Mouse (Mus musculus) ES-Bruce4 (cell line): Measurements from ENCODE around the gene Sgca. TPM values are rescaled to one million over a fixed set of nuclear protein-coding genes. Genes with fewer than 3 reads are reported as not detected.

ENCODE experiments used
- H3K27ac ChIP-seq: 2 replicates; pipeline ENCODE4 v1.5.1; 2012; ENCODE audit warnings: low read length, inconsistent platforms; ENCODE audit not compliant: insufficient read depth
- H3K27me3 ChIP-seq: 2 replicates; pipeline ENCODE4 v1.6.1; 2012; ENCODE audit warnings: mild to moderate bottlenecking, low read length, inconsistent platforms; ENCODE audit not compliant: control insufficient read depth, poor library complexity, insufficient read depth, severe bottlenecking
- H3K36me3 ChIP-seq: 2 replicates; pipeline ENCODE4 v1.6.1; 2012; ENCODE audit warnings: inconsistent platforms, mild to moderate bottlenecking, low read length, moderate library complexity; ENCODE audit not compliant: control insufficient read depth, poor library complexity, insufficient read depth, severe bottlenecking
- H3K4me1 ChIP-seq: one replicate; pipeline ENCODE4 v1.8.1; 2011; ENCODE audit warnings: low read length; ENCODE audit not compliant: control insufficient read depth, insufficient read depth
- H3K4me3 ChIP-seq: 2 replicates; pipeline ENCODE4 v1.5.1; 2011; ENCODE audit warnings: low read depth, mild to moderate bottlenecking, low read length
- H3K9ac ChIP-seq: 2 replicates; pipeline ENCODE4 v1.6.1; 2012; ENCODE audit warnings: low read depth, mild to moderate bottlenecking, inconsistent platforms; ENCODE audit not compliant: poor library complexity, severe bottlenecking
- H3K9me3 ChIP-seq: replicated peaks from 2 replicates; pipeline ENCODE4 v1.6.1; 2012; ENCODE audit warnings: mild to moderate bottlenecking, low read length, inconsistent platforms; ENCODE audit not compliant: control insufficient read depth, poor library complexity, insufficient read depth, severe bottlenecking
- CTCF ChIP-seq: IDR thresholded peaks from one replicate; pipeline ENCODE4 v1.8.1; 2011; ENCODE audit warnings: low read depth, low read length
- EP300 ChIP-seq: IDR thresholded peaks from 2 replicates; pipeline ENCODE4 v1.6.1; 2011; ENCODE audit warnings: low read depth, low read length; ENCODE audit not compliant: insufficient read depth
- POLR2A ChIP-seq: IDR thresholded peaks from one replicate; pipeline ENCODE4 v1.8.1; 2011; ENCODE audit warnings: low read length; ENCODE audit not compliant: insufficient read depth
- polyA plus RNA-seq: library from polyadenylated mRNA; stranded (reverse); fragments of >200 nt; gene quantifications from 2 replicates; pipeline ENCODE4 v1.2.4, GENCODE M21; 2011; ENCODE audit warnings: low read depth; ENCODE audit not compliant: missing spikeins, insufficient read depth, insufficient read length

Sgca gene
- polyA plus RNA-seq, 1 experiment = not detected

DNA sequence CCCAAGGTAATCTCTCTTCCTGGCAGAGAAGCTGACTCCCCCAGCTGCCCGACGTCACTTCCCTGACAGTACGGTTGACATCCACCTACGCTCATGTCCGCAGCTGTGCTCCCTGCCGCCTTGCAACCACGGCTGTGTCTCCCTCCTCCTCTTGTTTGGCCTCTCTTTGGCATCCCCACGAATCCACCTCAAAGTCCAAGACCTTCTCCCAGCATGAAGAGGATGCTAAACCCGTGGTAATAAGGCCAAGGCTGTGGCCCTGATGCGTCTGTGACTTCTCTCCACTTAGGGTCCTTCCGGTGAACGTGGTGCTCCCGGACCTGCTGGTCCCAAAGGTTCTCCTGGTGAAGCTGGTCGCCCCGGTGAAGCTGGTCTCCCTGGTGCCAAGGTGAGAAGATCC lies 33.1 kb downstream of the Sgca start:
- Histone ChIP-seq H3K36me3 (no peaks in the 10 kb centered on the region), H3K9me3 (no peaks in the 10 kb centered on the region), H3K9ac (no peak overlapping the region), H3K27me3 (no peaks in the 10 kb centered on the region), H3K4me1 (no peaks in the 10 kb centered on the region), H3K27ac (no peak overlapping the region), H3K4me3 (no peak overlapping the region)
- no peak for TF ChIP-seq CTCF
- TF ChIP-seq POLR2A = no peak
- no peak for TF ChIP-seq EP300

DNA sequence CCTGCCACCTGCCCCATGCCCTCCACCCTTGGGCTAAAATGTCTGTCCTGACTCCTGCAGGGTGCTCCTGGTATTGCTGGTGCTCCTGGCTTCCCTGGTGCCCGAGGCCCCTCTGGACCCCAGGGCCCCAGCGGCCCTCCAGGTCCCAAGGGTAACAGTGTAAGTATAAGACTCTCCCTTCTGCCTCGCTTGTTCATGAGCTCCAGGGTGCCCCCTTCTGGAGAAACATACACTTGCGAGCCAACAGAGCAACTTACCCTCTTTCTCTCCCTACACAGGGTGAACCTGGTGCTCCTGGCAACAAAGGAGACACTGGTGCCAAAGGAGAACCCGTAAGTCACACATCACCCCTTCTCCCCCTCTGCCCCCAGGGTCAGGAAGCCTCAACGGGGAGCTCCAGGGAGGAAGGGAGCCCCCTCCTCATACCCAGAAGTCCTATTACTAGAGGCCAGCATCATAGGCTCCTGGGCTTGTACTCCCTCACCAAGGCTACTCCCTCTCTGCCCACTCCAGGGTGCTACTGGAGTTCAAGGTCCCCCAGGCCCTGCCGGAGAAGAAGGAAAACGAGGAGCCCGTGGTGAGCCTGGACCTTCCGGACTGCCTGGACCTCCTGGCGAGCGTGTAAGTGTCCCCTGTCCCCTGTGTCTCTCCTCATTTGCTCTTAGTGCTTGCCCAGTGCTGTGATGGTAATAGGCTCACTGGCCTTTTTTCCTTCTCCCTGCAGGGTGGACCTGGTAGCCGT lies 33.7 kb downstream of the Sgca start:
- Histone ChIP-seq H3K4me1 (peaks cover 2% of the 10 kb centered on the region), H3K36me3 (no peaks in the 10 kb centered on the region), H3K9me3 (no peaks in the 10 kb centered on the region), H3K27ac (no peak overlapping the region), H3K9ac (no peak overlapping the region), H3K27me3 (no peaks in the 10 kb centered on the region), H3K4me3 (no peak overlapping the region)
- no peak for TF ChIP-seq EP300
- TF ChIP-seq CTCF = peak; percentile 61

DNA sequence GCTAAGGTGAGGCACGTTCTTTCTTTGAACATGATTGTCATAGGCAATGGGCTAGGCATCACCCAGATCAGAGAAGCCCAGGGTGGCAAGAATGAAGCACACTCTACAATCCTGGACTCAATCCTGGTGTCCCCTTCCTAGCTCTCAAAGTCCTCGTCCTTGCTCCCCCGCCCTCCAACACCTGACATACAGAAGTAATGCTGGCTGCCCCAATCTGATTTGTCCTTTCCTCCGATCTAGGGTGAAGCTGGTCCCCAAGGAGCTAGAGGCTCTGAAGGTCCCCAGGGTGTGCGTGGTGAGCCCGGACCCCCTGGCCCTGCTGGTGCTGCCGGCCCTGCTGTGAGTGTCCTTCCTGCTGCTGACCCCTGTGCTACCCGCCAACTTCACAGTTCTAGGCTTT lies 34.4 kb downstream of the Sgca start:
- Histone ChIP-seq H3K36me3 (no peaks in the 10 kb centered on the region), H3K4me3 (no peak overlapping the region), H3K9me3 (no peaks in the 10 kb centered on the region), H3K27me3 (no peaks in the 10 kb centered on the region), H3K27ac (no peak overlapping the region), H3K4me1 (peaks cover 2% of the 10 kb centered on the region), H3K9ac (no peak overlapping the region)
- TF ChIP-seq POLR2A (no peak), EP300 (no peak), CTCF (no peak)

DNA sequence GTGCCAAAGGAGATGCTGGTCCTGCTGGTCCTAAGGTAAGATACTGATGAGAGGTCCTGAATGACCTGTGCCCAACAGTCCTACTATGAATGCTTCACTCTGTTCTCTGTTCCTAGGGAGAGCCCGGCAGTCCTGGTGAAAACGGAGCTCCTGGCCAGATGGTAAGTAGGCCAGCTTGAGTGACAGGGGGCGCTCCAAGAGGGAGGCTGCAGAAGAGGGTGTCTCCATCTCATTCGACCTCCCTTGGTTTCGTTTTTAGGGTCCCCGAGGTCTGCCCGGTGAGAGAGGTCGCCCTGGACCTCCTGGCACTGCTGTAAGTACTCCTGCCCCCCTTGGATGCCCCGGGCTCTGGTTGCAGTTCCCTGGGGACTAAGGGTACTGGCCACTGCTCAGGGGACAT lies 35.0 kb downstream of the Sgca start:
- TF ChIP-seq CTCF = no peak
- no peak for TF ChIP-seq POLR2A
- TF ChIP-seq EP300 = no peak
- no peaks in the 10 kb centered on the region for H3K9me3 ChIP-seq
- H3K27me3 ChIP-seq = no peaks in the 10 kb centered on the region
- H3K36me3 ChIP-seq = no peaks in the 10 kb centered on the region
- no peak overlapping the region for H3K9ac ChIP-seq
- no peak overlapping the region for H3K27ac ChIP-seq
- H3K4me1 ChIP-seq = peaks cover 2% of the 10 kb centered on the region
- H3K4me3 ChIP-seq = no peak overlapping the region

DNA sequence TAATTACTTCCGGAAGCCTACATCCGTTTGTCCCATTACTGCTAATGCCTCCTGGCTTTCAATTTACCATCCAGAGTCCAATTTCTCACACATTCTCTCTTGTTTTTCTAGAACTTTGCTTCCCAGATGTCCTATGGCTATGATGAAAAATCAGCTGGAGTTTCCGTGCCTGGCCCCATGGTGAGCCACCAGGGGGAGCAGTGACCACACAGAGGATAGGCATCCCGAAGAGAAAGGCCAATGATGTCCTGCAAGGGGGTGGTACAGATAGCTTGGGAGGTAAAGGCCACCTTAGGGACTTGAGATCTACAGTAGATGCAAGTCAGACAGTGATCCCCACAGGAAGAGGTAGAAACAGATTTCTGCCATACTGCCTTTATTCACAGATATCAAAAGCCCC lies 36.8 kb downstream of the Sgca start:
- H3K36me3 ChIP-seq = no peaks in the 10 kb centered on the region
- TF ChIP-seq CTCF (peak; percentile 96), POLR2A (no peak)
- H3K4me3 ChIP-seq = no peak overlapping the region

DNA sequence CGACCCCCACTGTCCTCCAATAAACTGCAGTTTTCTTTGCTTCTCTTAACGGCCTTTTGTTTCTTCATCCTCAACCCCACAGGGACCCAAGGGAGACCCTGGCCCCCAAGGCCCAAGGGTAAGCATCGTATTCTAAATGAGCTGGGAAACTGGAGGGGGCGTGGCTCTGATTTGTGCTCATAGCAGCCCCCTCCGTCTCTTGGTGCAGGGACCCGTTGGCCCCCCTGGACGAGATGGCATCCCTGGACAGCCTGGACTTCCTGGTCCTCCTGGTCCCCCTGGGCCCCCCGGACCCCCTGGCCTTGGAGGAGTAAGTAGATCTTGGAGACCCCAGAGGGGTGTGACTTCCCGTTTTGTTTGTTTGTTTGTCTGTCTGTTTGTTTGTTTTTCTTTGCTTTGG lies 37.8 kb downstream of the Sgca start:
- no peaks in the 10 kb centered on the region; the same call in 1 of the 2 replicates for H3K27me3 ChIP-seq
- no peak overlapping the region for H3K4me3 ChIP-seq
- H3K36me3 ChIP-seq = no peaks in the 10 kb centered on the region
- no peak overlapping the region for H3K9ac ChIP-seq
- TF ChIP-seq EP300 (no peak), POLR2A (no peak), CTCF (no peak)
- H3K4me1 ChIP-seq = peaks cover 2% of the 10 kb centered on the region
- H3K9me3 ChIP-seq = no peaks in the 10 kb centered on the region
- no peak overlapping the region for H3K27ac ChIP-seq

More for the DNA sequence above, 36.8 kb downstream of the Sgca start:
- no peaks in the 10 kb centered on the region; the same call in 1 of the 2 replicates for H3K27me3 ChIP-seq
- peaks cover 2% of the 10 kb centered on the region for H3K4me1 ChIP-seq
- H3K9ac ChIP-seq = no peak overlapping the region
- H3K9me3 ChIP-seq = no peaks in the 10 kb centered on the region
- H3K27ac ChIP-seq = no peak overlapping the region
